Mouse (Mus musculus): ENCODE results near the gene Ccdc141. TPM values are rescaled to one million over a fixed set of nuclear protein-coding genes. Genes with fewer than 3 reads are reported as not detected.
A peak's percentile ranks its signal among the peaks of the same experiment; 100 is the strongest.

Gene Ccdc141
- polyA plus RNA-seq, 1 experiment from 2014 or later: 13.6 TPM

DNA sequence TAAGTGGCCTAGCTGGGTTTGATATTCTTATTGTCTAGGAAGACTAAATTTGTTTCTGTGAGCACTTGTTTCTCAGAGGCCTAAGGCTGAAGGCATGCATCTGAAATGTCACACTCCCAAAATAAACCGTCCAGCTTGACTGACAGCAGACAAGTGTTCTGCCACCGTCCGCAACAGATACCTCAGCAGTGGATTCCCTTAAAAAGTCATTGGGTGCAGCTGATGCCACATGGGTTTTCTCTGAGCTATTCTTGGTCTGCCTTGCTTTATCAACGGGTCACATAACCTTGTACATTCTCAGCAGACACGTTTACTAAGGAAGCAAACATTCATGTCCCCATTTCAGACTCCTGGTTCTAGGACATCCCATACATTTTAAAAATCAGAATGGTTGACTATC lies 188.7 kb downstream of the Ccdc141 start:
- Histone ChIP-seq H3K27me3 (ENCODE audit: control insufficient read depth, insufficient read depth, low read length) (no peaks in the 10 kb centered on the region), H3K36me3 (ENCODE audit: control insufficient read depth, insufficient read depth, low read length) (no peaks in the 10 kb centered on the region), H3K27ac (ENCODE audit: low read depth, low read length) (no peak overlapping the region), H3K9me3 (ENCODE audit: control insufficient read depth, low read length) (no peaks in the 10 kb centered on the region), H3K4me3 (ENCODE audit: low read length) (no peak overlapping the region), H3K9ac (ENCODE audit: low read depth, low read length) (no peak overlapping the region), H3K4me1 (ENCODE audit: control insufficient read depth, insufficient read depth, low read length) (no peaks in the 10 kb centered on the region), H3K4me2 (replicated peaks; ENCODE audit: low read depth, low read length) (no peak overlapping the region)
- ATAC-seq (ENCODE audit: low FRiP score, low TSS enrichment): no peak
- WGBS: 87% methylated on average over 5 of the region's 5 CpGs

DNA sequence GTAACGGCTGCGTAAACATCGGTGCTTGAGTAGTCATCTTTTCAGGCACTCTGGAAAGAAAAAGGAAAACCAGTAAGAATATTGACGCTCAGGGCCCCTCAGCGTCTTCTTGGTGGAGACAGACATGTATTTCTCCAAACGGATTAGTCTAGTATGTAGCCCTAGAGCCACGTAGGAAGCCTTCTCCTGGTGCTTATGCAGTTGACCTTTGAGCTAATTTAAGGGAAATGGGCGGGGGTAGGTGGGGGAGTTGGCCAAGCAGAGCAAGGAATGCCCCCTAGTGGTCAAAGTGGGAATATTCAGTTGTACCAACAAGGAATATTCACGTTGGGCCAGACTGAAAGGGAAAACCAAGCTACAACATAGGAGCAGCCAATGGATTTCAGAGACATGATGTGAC lies 190.3 kb downstream of the Ccdc141 start:
- no peak overlapping the region for H3K4me3 ChIP-seq (ENCODE audit: low read length)
- WGBS: 55% methylated on average over 9 of the region's 9 CpGs
- ATAC-seq (ENCODE audit: low FRiP score, low TSS enrichment): no peak

DNA sequence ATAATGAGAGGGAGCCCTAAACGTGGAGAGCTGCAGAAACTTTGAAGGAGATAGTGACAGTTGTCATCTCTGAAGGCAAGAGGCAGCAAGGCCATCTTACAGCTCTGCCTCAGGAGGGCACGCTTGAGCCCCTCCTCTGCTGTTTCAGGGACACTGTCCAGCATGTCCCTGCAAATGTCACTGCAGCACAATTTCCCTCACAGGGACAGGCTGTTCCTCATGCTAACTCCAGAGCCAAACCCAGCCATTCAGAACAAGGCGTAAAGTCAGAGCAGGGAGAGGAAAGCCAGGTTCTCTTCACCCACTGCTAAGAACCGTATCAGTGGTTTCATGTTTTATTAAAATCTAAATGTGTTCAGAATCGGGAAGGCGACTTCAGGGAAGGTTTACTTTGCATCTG lies 192.8 kb downstream of the Ccdc141 start:
- Histone ChIP-seq H3K27me3 (ENCODE audit: control insufficient read depth, insufficient read depth, low read length) (no peaks in the 10 kb centered on the region), H3K27ac (ENCODE audit: low read depth, low read length) (no peak overlapping the region), H3K4me2 (replicated peaks; ENCODE audit: low read depth, low read length) (no peak overlapping the region), H3K9ac (ENCODE audit: low read depth, low read length) (no peak overlapping the region), H3K9me3 (ENCODE audit: control insufficient read depth, low read length) (no peaks in the 10 kb centered on the region), H3K4me1 (ENCODE audit: control insufficient read depth, insufficient read depth, low read length) (no peaks in the 10 kb centered on the region), H3K4me3 (ENCODE audit: low read length) (no peak overlapping the region), H3K36me3 (ENCODE audit: control insufficient read depth, insufficient read depth, low read length) (no peaks in the 10 kb centered on the region)
- ATAC-seq (ENCODE audit: low FRiP score, low TSS enrichment): no peak
- 67% methylated on average over 6 of the region's 6 CpGs for WGBS

More for the DNA sequence above, 190.3 kb downstream of the Ccdc141 start:
- no peak overlapping the region for H3K9ac ChIP-seq (ENCODE audit: low read depth, low read length)
- no peaks in the 10 kb centered on the region for H3K9me3 ChIP-seq (ENCODE audit: control insufficient read depth, low read length)
- no peaks in the 10 kb centered on the region for H3K27me3 ChIP-seq (ENCODE audit: control insufficient read depth, insufficient read depth, low read length)
- no peaks in the 10 kb centered on the region for H3K4me1 ChIP-seq (ENCODE audit: control insufficient read depth, insufficient read depth, low read length)
- H3K4me2 ChIP-seq (replicated peaks; ENCODE audit: low read depth, low read length): no peak overlapping the region
- H3K27ac ChIP-seq (ENCODE audit: low read depth, low read length): no peak overlapping the region
- H3K36me3 ChIP-seq (ENCODE audit: control insufficient read depth, insufficient read depth, low read length): no peaks in the 10 kb centered on the region

- Histone ChIP-seq H3K9ac (ENCODE audit: low read depth, low read length) (no peak overlapping the region), H3K4me1 (ENCODE audit: control insufficient read depth, insufficient read depth, low read length) (no peaks in the 10 kb centered on the region), H3K36me3 (ENCODE audit: control insufficient read depth, insufficient read depth, low read length) (no peaks in the 10 kb centered on the region), H3K9me3 (ENCODE audit: control insufficient read depth, low read length) (no peaks in the 10 kb centered on the region), H3K4me2 (replicated peaks; ENCODE audit: low read depth, low read length) (no peak overlapping the region), H3K27me3 (ENCODE audit: control insufficient read depth, insufficient read depth, low read length) (no peaks in the 10 kb centered on the region), H3K27ac (ENCODE audit: low read depth, low read length) (no peak overlapping the region), H3K4me3 (ENCODE audit: low read length) (no peak overlapping the region)
- no peak for ATAC-seq (ENCODE audit: low FRiP score, low TSS enrichment)
- WGBS: 77% methylated on average over 4 of the region's 4 CpGs
These were observed 198.4 kb downstream of the Ccdc141 start for GRCm38 (mm10) chr2:76972051-76972450.

DNA sequence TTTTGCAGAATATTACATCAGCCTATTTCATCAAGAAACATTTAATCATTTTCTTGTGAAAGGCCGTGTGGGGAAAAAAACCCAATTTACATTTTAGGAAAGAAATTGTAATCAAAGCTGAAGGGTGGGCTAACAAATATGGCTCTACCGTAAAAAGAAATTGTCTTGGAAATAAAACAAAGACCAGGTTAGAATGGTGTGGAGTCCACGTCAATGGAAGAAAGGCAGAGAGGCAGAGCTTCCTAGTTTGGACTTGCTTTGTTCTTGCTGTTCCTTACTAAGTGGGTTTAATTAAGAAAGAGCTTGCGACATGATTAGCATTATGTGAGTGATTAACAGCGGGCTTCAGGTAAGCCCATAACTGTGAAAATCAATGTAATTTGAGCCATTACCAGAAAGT lies 199.4 kb downstream of the Ccdc141 start:
- Histone ChIP-seq H3K4me1 (ENCODE audit: control insufficient read depth, insufficient read depth, low read length) (no peaks in the 10 kb centered on the region), H3K9me3 (ENCODE audit: control insufficient read depth, low read length) (no peaks in the 10 kb centered on the region), H3K4me3 (ENCODE audit: low read length) (no peak overlapping the region), H3K9ac (ENCODE audit: low read depth, low read length) (no peak overlapping the region), H3K27me3 (ENCODE audit: control insufficient read depth, insufficient read depth, low read length) (no peaks in the 10 kb centered on the region), H3K4me2 (replicated peaks; ENCODE audit: low read depth, low read length) (no peak overlapping the region), H3K27ac (ENCODE audit: low read depth, low read length) (no peak overlapping the region), H3K36me3 (ENCODE audit: control insufficient read depth, insufficient read depth, low read length) (no peaks in the 10 kb centered on the region)
- no peak for ATAC-seq (ENCODE audit: low FRiP score, low TSS enrichment)
- 74% methylated on average over 5 of the region's 5 CpGs for WGBS

- 26% methylated on average over 4 of the region's 4 CpGs for WGBS
- H3K4me1 ChIP-seq (ENCODE audit: control insufficient read depth, insufficient read depth, low read length): no peaks in the 10 kb centered on the region
- H3K36me3 ChIP-seq (ENCODE audit: control insufficient read depth, insufficient read depth, low read length): no peaks in the 10 kb centered on the region
- no peak overlapping the region for H3K9ac ChIP-seq (ENCODE audit: low read depth, low read length)
- no peak overlapping the region for H3K4me2 ChIP-seq (replicated peaks; ENCODE audit: low read depth, low read length)
- no peak overlapping the region for H3K27ac ChIP-seq (ENCODE audit: low read depth, low read length)
- no peak overlapping the region for H3K4me3 ChIP-seq (ENCODE audit: low read length)
- ATAC-seq (ENCODE audit: low FRiP score, low TSS enrichment): no peak
- no peaks in the 10 kb centered on the region for H3K27me3 ChIP-seq (ENCODE audit: control insufficient read depth, insufficient read depth, low read length)
- H3K9me3 ChIP-seq (ENCODE audit: control insufficient read depth, low read length): no peaks in the 10 kb centered on the region
These were observed 199.8 kb downstream of the Ccdc141 start for GRCm38 (mm10) chr2:76970669-76971068.

- 65% methylated on average over 6 of the region's 6 CpGs for WGBS
These were observed 200.2 kb downstream of the Ccdc141 start for GRCm38 (mm10) chr2:76970204-76970603.

DNA sequence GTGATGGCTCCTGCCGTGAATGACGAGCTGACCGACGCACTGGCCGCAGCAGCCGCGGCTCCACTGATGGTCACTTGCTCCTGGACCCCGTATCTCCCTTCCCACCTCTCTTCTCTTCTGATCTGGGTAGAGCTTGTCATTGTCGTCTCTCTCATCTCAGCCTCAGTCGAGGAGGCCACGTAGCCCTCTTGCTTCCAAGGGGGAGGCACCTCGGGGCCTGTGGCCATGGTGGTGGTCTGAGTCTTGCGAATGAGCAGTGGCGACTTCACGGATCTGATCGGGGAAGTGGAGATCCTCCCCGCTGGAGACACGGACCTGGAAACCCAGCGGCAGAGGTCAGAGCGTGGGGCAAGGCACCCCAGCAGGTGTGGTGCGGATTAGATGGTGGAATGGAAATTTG lies 200.8 kb downstream of the Ccdc141 start:
- H3K4me3 ChIP-seq (ENCODE audit: low read length): no peak overlapping the region
- no peak overlapping the region for H3K9ac ChIP-seq (ENCODE audit: low read depth, low read length)
- no peak for ATAC-seq (ENCODE audit: low FRiP score, low TSS enrichment)
- H3K9me3 ChIP-seq (ENCODE audit: control insufficient read depth, low read length): no peaks in the 10 kb centered on the region
- H3K27me3 ChIP-seq (ENCODE audit: control insufficient read depth, insufficient read depth, low read length): no peaks in the 10 kb centered on the region
- no peaks in the 10 kb centered on the region for H3K4me1 ChIP-seq (ENCODE audit: control insufficient read depth, insufficient read depth, low read length)
- 85% methylated on average over 21 of the region's 21 CpGs for WGBS
- H3K36me3 ChIP-seq (ENCODE audit: control insufficient read depth, insufficient read depth, low read length): no peaks in the 10 kb centered on the region
- no peak overlapping the region for H3K27ac ChIP-seq (ENCODE audit: low read depth, low read length)
- no peak overlapping the region for H3K4me2 ChIP-seq (replicated peaks; ENCODE audit: low read depth, low read length)

More at GRCm38 (mm10) chr2:76970204-76970603, 200.2 kb downstream of the Ccdc141 start:
- no peak for ATAC-seq (ENCODE audit: low FRiP score, low TSS enrichment)
- no peaks in the 10 kb centered on the region for H3K9me3 ChIP-seq (ENCODE audit: control insufficient read depth, low read length)
- no peak overlapping the region for H3K9ac ChIP-seq (ENCODE audit: low read depth, low read length)
- H3K27ac ChIP-seq (ENCODE audit: low read depth, low read length): no peak overlapping the region
- no peak overlapping the region for H3K4me2 ChIP-seq (replicated peaks; ENCODE audit: low read depth, low read length)
- H3K4me3 ChIP-seq (ENCODE audit: low read length): no peak overlapping the region
- no peaks in the 10 kb centered on the region for H3K4me1 ChIP-seq (ENCODE audit: control insufficient read depth, insufficient read depth, low read length)
- H3K27me3 ChIP-seq (ENCODE audit: control insufficient read depth, insufficient read depth, low read length): no peaks in the 10 kb centered on the region
- no peaks in the 10 kb centered on the region for H3K36me3 ChIP-seq (ENCODE audit: control insufficient read depth, insufficient read depth, low read length)

- no peak overlapping the region for H3K9ac ChIP-seq (ENCODE audit: low read depth, low read length)
These were observed 201.5 kb downstream of the Ccdc141 start for GRCm38 (mm10) chr2:76968919-76969318.

More at GRCm38 (mm10) chr2:76968919-76969318, 201.5 kb downstream of the Ccdc141 start:
- Histone ChIP-seq H3K4me3 (ENCODE audit: low read length) (no peak overlapping the region), H3K27ac (ENCODE audit: low read depth, low read length) (no peak overlapping the region), H3K9me3 (ENCODE audit: control insufficient read depth, low read length) (no peaks in the 10 kb centered on the region), H3K4me1 (ENCODE audit: control insufficient read depth, insufficient read depth, low read length) (no peaks in the 10 kb centered on the region), H3K4me2 (replicated peaks; ENCODE audit: low read depth, low read length) (no peak overlapping the region), H3K27me3 (ENCODE audit: control insufficient read depth, insufficient read depth, low read length) (no peaks in the 10 kb centered on the region), H3K36me3 (ENCODE audit: control insufficient read depth, insufficient read depth, low read length) (no peaks in the 10 kb centered on the region)
- peak; percentile 90; the same call in 1 of the 2 replicates for ATAC-seq (ENCODE audit: low FRiP score, low TSS enrichment)
- 32% methylated on average over 8 of the region's 8 CpGs for WGBS

Data from kidney, embryonic 14.5 days (tissue).